Mouse (Mus musculus) ES-E14 (cell line): ENCODE measurements at regions not wholly inside any gene's neighbourhood (a gene's known extent, or its start where the extent isn't known, plus 50 kb on each side); places are given as distances from the start of the nearest gene placed in this dataset.

ENCODE experiments used
- HCFC1 ChIP-seq: IDR thresholded peaks from 2 replicates; pipeline ENCODE4 v1.6.1; 2012; ENCODE audit warnings: low read length, inconsistent platforms, borderline replicate concordance; ENCODE audit not compliant: insufficient read depth
- ZC3H11A ChIP-seq: IDR thresholded peaks from 2 replicates; pipeline ENCODE4 v1.6.1; 2012; ENCODE audit warnings: low read depth, mild to moderate bottlenecking, inconsistent platforms, low read length, borderline replicate concordance

GRCm38 (mm10) chr3:149466973-149467372 is 476.6 kb upstream of the Adgrl2 start:
- TF ChIP-seq ZC3H11A: no peak
- no peak for TF ChIP-seq HCFC1
